Mouse (Mus musculus): ENCODE measurements at regions not wholly inside any gene's neighbourhood (a gene's known extent, or its start where the extent isn't known, plus 50 kb on each side); places are given as distances from the start of the nearest gene placed in this dataset.
"Not testable (repeated sequence)": the region's sequence is repeated elsewhere in the genome, so short reads cannot be mapped to it uniquely, and the experiment has no call there.

DNA sequence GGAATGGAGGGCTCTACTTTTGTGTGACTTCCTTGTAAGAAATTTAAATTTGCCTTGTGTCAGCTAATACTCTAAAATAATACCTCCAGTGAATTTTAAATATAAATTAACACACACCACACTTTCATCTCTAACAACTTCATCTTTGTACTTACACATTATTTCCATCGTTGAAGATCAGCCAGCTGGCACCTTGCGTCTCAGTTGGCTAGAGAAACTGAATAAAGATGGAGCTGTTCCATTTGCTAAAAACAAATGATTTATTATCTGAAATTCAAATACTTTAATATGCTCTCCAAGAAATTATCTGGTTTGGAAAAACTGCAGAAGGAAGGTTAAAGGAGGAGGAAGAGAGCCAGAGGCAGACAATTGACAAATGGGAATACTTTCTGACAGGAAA, 122.0 kb upstream of the Gm11096 start:
- peak; percentile 25 for DNase-seq

DNA sequence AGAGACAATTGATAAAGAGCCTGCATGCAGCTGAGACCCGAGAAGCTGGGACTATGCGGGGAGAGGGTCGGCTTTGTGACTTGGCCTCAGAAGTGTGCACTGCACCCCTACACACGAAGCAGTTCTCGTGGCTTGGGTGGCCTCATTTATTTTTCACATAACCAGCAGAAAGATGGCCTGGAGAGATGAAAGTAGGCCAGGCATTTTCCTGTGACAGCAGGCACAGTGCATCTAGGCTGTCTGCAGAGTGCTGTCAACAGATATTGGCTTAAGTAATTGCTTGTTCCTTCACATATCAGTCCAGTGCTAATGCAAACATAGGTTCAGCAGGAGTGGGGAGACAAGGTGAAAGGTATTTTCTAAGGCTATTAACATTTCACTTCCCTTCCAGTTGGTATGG, 124.9 kb upstream of the Gm11096 start:
- peak; percentile 44 for DNase-seq

DNA sequence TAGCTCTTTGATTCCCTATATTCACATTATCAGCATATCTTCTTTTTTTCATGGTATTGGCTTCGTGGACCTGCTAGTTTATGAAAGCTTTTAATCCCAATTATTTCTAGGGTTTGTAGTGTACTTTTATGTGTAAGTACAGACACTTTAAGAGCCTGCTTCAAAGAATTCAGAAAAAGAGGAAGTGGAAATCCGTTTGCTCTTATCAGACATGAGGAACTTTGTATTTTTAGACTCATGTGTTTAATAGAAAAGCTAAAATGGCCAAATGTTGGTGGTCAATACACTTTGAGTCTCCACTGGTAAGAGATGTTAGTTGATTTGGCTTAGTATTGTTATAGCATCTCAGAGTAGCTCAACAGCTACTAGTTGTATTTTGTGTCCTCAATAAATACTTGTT, 135.7 kb upstream of the Gm11096 start:
- DNase-seq = no peak

DNA sequence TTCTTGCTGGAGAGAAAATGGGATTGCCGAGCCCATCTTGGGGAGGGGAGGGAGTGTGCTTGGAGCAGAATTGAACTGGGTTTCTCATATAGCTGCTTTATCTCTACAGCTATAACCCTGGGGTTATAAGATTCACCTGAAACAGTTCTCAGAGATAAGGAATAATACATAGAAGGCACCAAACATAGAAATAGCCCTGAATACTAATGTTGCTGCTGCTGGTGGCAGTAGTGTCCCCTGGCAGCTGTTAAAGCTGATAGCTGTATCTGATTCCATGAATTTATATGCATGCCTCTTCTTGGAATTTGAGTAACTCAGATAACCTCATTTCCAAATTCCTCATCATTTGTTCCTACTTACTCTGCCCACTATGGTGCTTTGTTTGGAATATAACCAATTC, 137.0 kb upstream of the Gm11096 start:
- no peak for DNase-seq

DNA sequence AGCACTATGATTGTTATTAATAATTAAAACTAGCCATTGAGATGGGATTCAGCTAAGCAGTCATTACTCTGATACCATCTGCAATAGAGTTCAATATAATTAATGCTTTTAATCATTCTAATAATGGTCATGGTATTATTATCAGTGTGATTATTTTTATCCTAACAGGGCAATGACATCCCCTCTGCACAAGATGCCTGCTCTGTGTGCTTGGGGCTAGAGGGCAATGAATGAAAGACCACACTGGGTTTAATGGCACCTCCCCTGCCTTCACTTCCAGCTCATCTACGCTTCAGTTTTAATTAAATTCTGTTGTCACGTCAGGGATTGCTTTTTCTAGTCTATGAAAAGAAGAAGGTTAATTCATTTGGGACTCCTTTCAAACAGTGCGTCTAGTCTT, 139.1 kb upstream of the Gm11096 start:
- DNase-seq = no peak

DNA sequence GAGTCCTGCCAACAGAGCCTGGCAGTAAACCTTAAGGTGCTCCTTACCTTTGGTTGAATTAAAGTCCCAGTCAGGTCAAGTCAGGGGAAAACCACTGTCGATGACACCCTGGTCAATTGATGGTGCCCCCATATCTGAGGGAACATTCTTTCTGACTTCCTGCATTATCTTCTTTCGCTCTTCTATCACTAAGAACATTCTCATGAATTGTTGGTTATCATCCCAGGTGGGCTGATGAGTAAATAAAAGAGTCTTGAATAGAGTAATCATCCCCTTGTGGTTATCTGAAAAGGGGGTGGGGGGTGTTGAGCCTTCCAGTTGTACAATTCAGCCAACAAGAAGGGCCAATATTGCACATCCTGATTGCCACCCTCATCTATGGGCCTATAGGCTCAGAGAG, 149.7 kb upstream of the Gm11096 start:
- DNase-seq = no peak

DNA sequence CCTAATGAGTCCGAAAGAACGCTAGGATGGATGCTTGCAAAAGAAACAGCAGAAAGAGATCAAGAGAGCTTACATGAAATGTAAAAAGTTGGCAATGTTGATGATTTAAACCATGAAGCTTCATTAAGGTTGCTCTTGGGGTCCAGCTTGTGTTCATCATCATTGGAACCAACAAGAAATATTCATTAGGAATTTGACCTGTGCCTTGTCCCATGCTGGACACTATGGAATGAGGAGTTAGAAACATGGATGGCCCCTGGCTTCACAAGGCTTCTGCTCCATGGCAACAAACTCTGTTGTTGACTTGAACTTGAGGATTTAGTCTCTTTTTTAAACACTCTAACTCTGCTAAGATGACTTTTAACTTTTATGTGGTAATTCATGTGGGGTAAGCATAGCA, 159.0 kb upstream of the Gm11096 start:
- no peak for DNase-seq

DNA sequence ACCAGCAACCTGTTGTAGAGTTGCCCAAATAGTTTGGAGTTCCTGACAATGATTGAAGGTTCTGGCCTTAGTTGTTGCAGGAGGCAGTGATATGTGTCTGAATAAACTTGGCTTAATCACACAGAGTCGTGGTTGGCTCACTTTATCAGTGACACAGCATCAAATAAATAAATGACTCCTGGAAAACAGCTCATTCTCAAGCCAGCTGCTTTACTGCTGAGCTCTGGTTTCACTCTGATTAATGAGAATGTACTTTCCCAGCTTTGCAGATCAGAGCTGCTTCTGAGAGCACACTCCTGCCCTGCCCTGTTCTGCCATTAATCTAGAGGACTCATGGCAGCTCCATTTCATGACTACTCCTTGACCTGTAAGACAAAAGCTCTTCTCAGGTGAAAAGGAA, 171.3 kb upstream of the Gm11096 start:
- no peak for DNase-seq

DNA sequence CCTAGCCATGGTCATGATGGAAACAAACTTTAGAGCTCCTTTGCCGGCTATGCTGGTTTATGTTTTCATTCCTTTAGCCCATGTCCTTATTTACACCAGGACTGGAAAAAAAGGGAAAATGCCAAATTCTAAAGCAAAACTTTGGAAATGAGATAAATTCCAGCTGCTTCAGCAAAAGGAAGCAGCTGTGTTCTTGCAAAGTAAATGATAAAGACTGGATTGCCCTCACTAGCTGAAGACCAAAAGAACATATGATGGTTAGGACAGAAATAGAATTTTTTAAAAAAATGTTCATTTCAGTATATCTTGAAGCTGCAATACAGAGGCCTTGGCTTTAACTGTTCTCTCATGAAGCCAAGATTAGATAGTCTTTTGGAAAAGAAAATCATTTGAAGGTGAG, 179.6 kb upstream of the Gm11096 start:
- DNase-seq = no peak

DNA sequence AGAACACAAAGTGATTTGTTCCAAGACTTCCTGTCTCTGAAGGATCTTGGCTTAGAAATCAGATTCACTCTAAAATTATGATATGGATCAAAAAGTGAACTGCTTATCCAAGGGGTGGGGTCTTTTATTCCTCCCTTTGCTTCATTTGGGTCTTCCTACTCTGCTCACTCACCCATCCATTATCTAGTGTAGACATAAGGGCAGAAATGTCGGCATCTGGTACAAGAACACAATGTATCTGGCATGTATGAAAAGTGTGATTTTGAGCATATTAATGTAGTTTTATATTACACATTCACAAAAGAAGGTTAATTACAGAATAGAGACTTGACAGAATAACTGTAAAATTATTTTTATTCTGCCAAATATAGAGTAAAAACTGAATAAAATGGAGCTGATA, 181.5 kb upstream of the Gm11096 start:
- no peak for DNase-seq

DNA sequence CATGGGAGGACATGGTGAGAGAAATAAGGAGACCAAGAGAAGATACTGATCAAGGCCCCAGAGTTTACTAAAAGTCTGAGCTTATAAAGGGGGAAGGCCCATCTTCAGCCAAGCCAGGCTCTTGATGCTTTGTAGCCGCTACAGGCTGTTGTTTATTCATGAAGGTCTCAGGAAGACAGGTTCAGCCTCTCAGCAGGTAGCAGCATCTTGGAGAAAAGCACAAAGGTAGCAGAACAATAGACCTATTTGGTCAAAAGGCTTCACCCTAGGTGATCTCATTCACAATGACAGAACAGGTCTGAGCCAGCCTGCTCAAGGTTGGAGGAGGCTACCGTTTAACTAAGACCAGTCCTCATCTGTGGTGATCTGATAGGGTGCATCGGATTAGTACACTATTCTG, 185.5 kb upstream of the Gm11096 start:
- DNase-seq = no peak

DNA sequence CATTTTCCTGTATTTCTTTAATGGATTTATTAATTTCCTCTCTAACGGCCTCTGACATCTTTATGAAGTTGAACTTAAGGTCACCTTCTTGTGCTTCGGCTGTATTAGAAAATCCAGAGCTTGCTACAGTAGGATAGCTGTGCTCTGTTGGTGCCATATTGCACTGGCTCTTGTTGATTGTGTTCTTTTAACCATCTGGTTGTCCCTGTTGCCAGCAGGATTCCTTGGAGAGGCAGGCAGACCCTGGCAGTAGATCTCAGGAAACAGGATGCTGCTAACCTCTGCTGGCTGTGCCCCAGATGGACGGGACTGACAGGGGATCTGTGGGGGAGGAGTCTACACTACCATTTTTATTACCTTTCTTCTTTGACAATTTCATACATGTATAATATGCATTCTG, 185.9 kb upstream of the Thumpd2 start:
- DNase-seq = peak; percentile 84

DNA sequence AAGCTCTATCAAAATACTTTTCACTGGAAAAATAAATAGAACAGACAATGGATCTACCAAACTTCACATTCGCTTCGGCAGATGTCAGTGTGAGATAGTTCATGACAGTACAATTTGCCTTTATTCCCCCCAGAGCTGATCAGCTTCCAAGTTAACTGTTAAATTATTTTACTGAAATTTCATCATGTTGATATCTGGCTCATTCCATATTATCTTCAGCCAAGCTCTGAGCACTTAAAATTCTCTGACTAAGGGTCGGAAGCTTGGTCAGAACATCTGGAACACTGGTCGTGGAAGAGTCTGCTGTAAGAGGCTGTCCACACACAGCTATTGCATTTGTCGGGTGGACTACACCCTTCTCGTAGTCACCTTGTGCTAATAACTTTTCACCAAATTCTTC, 181.3 kb upstream of the Thumpd2 start:
- DNase-seq = no peak

DNA sequence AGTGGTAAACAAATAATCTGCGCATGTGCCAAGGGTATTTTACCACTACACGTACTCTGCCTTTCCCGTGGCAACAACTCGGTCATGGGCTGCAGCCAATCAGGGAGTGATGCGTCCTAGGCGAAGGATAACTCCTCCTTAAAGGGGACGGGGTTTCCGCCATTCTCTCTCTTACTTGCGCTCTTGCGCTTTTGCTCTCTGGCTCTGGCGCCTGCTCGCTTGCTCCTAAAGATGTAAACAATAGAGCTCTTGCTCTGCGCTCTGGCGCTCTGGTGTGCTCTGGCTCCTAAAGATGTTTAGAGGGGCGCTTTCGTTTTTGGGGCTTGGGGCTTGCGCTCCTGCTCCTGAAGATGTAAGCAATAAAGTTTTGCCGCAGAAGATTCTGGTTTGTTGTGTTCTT, 166.9 kb upstream of the Thumpd2 start:
- not testable (repeated sequence) for DNase-seq

DNA sequence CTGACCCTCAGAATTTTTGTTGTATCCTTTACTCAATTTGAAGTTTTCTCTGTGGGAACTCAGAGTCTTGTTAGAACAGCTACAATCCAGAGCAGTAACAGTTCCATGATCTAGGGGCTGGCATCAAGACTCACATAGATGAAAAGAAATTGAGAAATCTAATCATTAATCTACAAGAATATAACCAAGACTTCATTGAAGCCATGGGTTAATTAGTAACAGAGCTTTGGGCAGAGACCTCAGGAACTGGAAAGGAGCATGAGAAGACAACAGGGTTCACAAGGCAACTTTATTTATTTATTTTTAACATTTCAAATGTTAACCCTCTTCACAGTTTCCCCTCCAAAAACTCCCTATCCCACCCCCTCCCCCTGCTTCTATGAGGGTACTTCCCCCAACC, 160.4 kb upstream of the Thumpd2 start:
- no peak for DNase-seq

DNA sequence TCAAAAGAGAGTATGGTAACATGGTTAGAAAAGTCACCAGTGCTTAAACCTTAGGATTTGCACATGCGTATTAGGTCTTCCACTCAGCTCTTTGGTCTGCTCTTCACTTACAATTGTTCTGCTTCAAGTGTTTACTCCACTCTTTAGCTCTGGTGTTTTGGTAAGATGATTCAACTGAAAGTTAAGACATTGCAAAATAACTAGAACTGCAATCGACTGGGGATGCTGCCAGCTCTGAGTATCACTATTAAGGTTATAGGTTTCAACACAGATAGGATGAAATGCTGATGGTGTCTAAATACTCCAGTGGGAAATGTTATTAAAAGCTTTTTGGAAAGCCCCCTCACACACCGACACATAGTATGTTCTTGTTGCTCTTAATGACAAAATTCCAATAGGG, 156.6 kb upstream of the Thumpd2 start:
- no peak for DNase-seq

DNA sequence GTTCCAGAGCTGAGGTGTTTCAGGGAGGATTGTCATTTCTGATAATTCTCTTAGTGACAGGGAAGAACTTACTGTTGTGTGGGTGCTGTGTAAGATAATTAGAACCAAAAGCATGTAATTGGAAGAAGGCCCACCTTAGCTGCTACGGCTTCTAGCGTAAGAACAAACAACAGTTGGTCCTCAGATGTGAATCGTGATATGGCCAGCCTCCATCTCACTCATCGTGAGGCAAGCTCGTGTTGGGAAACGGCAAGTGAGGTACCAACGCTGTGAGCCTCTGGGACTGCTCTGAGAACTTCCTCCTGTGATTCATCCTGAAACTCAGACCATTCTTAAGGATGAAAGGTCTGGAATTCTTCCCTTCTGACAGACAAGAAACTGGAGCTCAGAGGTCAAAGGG, 150.0 kb upstream of the Thumpd2 start:
- no peak for DNase-seq

DNA sequence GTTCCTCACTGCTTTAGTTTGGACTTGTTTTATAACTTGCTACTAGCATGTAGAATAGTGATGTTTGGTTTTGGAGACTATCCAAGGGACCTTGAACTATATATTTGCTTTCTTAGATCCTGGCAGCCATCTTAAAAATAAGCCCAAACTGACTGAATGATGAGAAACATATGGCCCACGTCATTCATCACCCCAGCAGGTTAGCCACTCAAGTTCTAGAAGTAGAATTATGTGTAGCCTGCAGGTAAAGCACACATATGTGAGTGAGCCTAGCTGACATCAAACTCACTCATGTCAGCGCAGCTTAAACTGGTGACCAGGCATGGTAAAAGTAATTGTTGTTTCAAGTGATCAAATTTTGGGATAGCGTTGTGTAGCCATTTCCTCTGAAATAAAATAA, 147.2 kb upstream of the Thumpd2 start:
- no peak for DNase-seq

DNA sequence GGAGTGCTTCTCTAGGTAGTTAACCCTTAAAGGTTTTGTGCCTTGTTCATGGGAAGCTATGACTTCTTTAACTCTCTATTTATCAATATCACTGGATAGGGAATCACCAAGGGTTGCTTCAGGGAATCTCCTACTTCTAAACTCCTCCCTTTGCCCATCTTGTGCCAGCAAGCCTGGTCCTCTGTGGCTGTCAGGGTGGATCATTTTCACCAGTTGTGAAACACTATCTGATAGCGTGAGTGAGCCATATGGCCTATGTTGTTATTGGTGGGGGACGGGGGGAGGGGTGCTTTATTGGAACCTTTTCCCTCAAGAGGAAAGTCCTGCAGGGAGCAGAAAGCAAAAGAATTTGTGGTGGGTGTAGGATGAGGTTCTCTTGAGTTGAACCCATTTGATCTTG, 145.5 kb upstream of the Thumpd2 start:
- DNase-seq = no peak

DNA sequence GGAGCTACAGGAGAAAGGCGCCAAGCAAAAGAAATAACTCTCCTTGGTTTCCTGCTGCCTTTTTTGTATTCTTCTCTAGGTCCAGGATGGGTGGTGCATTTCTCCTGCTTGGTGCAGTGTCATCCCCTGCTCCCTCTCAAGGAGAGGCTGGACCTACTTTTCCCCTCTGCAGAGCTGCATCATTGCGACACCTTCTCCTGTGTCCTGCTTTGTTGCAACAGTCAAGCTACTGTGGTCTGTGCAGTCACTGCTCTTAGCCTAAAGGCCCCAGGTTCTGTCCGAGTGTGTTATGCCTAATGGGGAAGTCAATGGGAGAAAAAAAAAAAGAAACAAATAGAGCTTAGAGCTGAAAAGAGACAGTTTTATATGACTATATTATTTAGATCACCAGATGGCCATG, 144.4 kb upstream of the Thumpd2 start:
- no peak for DNase-seq

DNA sequence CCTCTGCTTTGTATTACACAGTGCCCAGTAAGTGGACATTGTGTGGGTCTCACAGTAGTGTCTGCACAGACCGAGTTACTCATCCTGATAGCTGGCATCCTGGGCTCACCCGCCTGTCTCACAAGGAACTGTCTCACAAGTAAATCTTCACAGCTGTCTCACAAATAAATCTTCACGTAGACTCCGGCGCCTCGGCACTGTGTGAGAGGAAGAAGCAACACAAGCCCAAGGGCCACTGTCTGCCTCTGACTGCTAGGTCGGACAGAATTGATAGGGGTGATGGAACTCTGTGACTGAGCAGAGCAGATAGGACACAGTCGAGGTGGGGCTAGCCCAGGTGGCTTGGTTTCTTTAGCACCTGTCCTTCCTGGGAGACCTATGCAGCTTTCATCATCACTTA, 136.2 kb upstream of the Thumpd2 start:
- no peak for DNase-seq

DNA sequence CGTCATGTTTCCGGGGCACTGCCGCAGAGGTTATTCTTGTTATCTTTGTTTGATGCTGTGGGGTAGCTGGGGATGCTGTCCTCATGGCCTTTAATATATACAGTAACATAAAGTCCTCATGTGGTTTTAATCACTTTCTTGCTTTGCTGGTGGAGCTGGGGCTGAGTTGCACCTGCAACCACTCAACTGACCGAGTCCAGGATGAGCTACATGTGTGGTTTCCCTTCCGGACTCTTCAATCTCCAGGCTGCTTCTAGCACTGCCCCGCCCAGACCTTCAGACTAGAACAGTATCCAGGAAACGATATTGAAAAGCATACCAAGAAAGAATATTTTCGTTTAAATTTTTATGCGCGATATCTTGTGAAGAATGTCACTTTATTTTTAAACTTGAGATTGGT, 129.1 kb upstream of the Thumpd2 start:
- no peak for DNase-seq

DNA sequence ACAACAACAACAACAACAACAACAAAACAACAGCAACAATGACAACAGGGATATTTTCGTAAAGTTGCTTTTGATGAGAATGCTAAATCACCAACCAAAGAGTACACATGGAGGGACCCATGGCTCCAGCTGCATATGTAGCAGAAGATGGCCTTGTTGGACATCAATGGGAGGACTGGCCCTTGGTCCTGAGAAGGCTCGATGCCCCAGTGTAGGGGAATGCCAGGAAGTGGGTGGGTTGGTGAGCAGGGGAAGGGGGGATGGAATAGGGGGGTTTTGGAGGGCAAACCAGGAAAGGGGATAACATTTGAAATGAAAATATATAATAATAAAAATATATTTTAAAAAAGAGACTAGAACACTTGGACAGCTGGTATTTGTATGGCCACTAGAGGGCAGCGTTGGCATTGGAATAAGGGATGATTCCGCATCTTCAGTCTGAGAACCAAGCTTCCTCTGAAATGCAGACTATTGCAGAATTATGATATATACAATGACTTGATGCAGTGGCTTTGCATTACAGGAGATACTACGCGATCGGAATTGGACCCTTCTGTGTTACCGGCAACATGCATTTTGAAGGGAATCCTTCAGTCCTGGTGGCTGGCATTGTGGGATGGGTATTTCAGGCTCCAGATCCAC, 128.5 kb upstream of the Thumpd2 start:
- DNase-seq = peak; percentile 66

DNA sequence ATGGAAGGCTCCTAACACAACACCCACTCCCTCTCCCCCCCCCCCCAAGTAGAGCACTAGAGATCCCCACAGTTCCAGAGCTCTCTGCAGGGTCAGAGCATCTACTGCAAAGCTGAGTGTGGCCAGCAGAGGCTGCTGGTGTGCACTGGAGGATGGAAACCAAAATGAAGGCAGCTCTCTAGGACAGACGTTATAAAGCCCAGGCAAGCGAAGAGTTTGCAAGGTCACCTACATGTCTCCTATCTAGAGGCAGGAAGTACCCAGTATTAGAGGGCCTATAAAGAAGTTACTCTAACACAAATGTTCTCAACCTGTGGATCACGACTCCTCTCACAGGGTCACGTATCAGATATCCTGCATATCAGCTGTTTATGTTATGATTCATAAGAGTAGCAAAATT, 125.1 kb upstream of the Thumpd2 start:
- peak; percentile 10 for DNase-seq

DNA sequence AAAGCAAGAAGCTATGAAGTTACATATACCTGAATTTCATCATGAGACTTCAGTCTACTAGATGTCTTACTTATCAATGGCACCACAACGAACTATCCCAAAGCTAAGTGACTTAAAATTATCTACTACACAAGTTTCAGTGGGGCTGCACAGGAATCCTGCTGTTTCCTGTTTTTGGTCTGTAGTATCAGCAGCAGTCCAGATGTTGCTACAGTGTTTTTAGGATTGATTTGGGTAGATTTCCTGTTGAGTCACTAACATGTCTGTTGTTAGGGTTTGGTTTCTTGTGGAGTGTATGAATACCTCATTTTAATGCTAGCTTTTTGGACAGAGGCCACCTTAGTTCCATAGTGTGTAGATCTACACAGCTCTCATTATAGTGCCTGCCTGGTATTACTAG, 120.8 kb upstream of the Thumpd2 start:
- no peak for DNase-seq
